Mouse (Mus musculus) stomach, postnatal 0 days (tissue): ENCODE data around the gene Mast4. TPM values are rescaled to one million over a fixed set of nuclear protein-coding genes. Genes with fewer than 3 reads are reported as not detected.

Source experiments
- ATAC-seq: fragments of 200-750 bp; cut with Nextera tagmentation; 2 replicates; pipeline ENCODE4 v1.8.0; 2017; ENCODE audit not compliant: low FRiP score, low TSS enrichment
- DNase-seq: peaks from one replicate; pipeline ENCODE4 v3.0.0-alpha.2; 2016; ENCODE audit warnings: low spot score
- H3K27ac ChIP-seq: fragments of 300-500 bp; sonication (generic); replicated peaks from 2 replicates; pipeline ENCODE4 v1.5.1; 2014; ENCODE audit warnings: mild to moderate bottlenecking, control low read depth
- H3K27me3 ChIP-seq: fragments of 300-500 bp; sonication (generic); 2 replicates; pipeline ENCODE4 v1.6.1; 2014; ENCODE audit warnings: low read length; ENCODE audit not compliant: control insufficient read depth, insufficient read depth
- H3K36me3 ChIP-seq: fragments of 300-500 bp; sonication (generic); 2 replicates; pipeline ENCODE4 v1.6.1; 2014; ENCODE audit warnings: low read length, mixed read lengths; ENCODE audit not compliant: control insufficient read depth, insufficient read depth
- H3K4me1 ChIP-seq: fragments of 300-500 bp; sonication (generic); replicated peaks from 2 replicates; pipeline ENCODE4 v1.6.1; 2014; ENCODE audit warnings: antibody characterized with exemption; ENCODE audit not compliant: control insufficient read depth, insufficient read depth
- H3K4me2 ChIP-seq: fragments of 300-500 bp; sonication (generic); replicated peaks from 2 replicates; pipeline ENCODE4 v1.6.1; 2014; ENCODE audit warnings: low read depth, mild to moderate bottlenecking, control low read depth, moderate library complexity
- H3K4me3 ChIP-seq: fragments of 300-500 bp; sonication (generic); 2 replicates; pipeline ENCODE4 v1.5.1; 2014; ENCODE audit warnings: low read depth, low read length, control low read depth
- H3K9ac ChIP-seq: fragments of 300-500 bp; sonication (generic); 2 replicates; pipeline ENCODE4 v1.6.1; 2014; ENCODE audit warnings: mild to moderate bottlenecking, low read length, control low read depth, mixed read lengths
- H3K9me3 ChIP-seq: fragments of 300-500 bp; sonication (generic); 2 replicates; pipeline ENCODE4 v1.6.1; 2016; ENCODE audit warnings: low read length; ENCODE audit not compliant: control insufficient read depth
- CTCF ChIP-seq: IDR thresholded peaks from 2 replicates; pipeline ENCODE4 v1.5.1; 2016; ENCODE audit warnings: antibody characterized with exemption, low read depth, mild to moderate bottlenecking, moderate library complexity
- EP300 ChIP-seq: optimal IDR thresholded peaks from 2 replicates; pipeline ENCODE3; 2016; ENCODE audit warnings: antibody characterized with exemption
- WGBS: fragments of 180-500 bp; shearing (Covaris S2); extraction: QIAGEN DNeasy Blood & Tissue Kit; methylation state at CpG from one replicate; pipeline ENCODE4 v1.1.7; 2014; 5-methylcytosine and 5-hydroxymethylcytosine counted together
- polyA plus RNA-seq: library from polyadenylated mRNA; unstranded; fragments of >200 nt; fragmentation: Nextera tagmentation; extraction: Ambion mirVana; gene quantifications from 2 replicates; pipeline ENCODE4 v1.2.1, GENCODE M21; 2015

Gene Mast4
- polyA plus RNA-seq, 1 experiment from 2014 or later, result 18.2 TPM

- Histone ChIP-seq H3K27ac (peak overlapping the region; percentile 56; the same call in 1 of the 2 replicates), H3K36me3 (no peaks in the 10 kb centered on the region), H3K27me3 (no peaks in the 10 kb centered on the region), H3K9ac (no peak overlapping the region), H3K4me3 (no peak overlapping the region), H3K4me1 (no peaks in the 10 kb centered on the region), H3K4me2 (no peak overlapping the region), H3K9me3 (no peaks in the 10 kb centered on the region)
- TF ChIP-seq CTCF (peak; percentile 48), EP300 (peak; percentile 93)
- DNase-seq, result no peak
- peak; percentile 67 for ATAC-seq
- whole genome bisulfite sequencing, result 78% methylated on average over 5 of the region's 5 CpGs
Measured at GRCm38 (mm10) chr13:102909654-102910418, 424.5 kb downstream of the Mast4 start.

- peak overlapping the region; percentile 67 for H3K4me2 ChIP-seq
- no peaks in the 10 kb centered on the region for H3K4me1 ChIP-seq
- TF ChIP-seq CTCF, result no peak
- no peak for TF ChIP-seq EP300
- peak overlapping the region; percentile 9; the same call in 1 of the 2 replicates for H3K9ac ChIP-seq
- H3K9me3 ChIP-seq, result no peaks in the 10 kb centered on the region
- no peaks in the 10 kb centered on the region for H3K36me3 ChIP-seq
- H3K4me3 ChIP-seq, result peak overlapping the region; percentile 58
- 2% methylated on average over 9 of the region's 9 CpGs for WGBS
- peak overlapping the region; percentile 86 for H3K27ac ChIP-seq
- ATAC-seq (no peak), DNase-seq (no peak)
- no peaks in the 10 kb centered on the region for H3K27me3 ChIP-seq
Measured at GRCm38 (mm10) chr13:102906661-102907009, 427.7 kb downstream of the Mast4 start.

GRCm38 (mm10) chr13:102906004-102906660 lies 428.2 kb downstream of the Mast4 start:
- Histone ChIP-seq H3K36me3 (no peaks in the 10 kb centered on the region), H3K9me3 (no peaks in the 10 kb centered on the region), H3K4me1 (no peaks in the 10 kb centered on the region), H3K27me3 (no peaks in the 10 kb centered on the region), H3K4me3 (peak overlapping the region; percentile 58), H3K9ac (peak overlapping the region; percentile 71), H3K4me2 (peak overlapping the region; percentile 67), H3K27ac (peak overlapping the region; percentile 86)
- ATAC-seq (peak; percentile 97), DNase-seq (peak; percentile 85)
- WGBS, result under 1% methylated on average over 16 of the region's 16 CpGs
- peak; percentile 65 for TF ChIP-seq EP300
- TF ChIP-seq CTCF, result peak; percentile 33

GRCm38 (mm10) chr13:102905361-102905950 lies 428.8 kb downstream of the Mast4 start:
- H3K9me3 ChIP-seq, result no peaks in the 10 kb centered on the region
- no peak for DNase-seq
- 3% methylated on average over 16 of the region's 16 CpGs for WGBS
- H3K27ac ChIP-seq, result peak overlapping the region; percentile 86
- no peaks in the 10 kb centered on the region for H3K27me3 ChIP-seq
- no peaks in the 10 kb centered on the region for H3K36me3 ChIP-seq
- peak overlapping the region; percentile 67 for H3K4me2 ChIP-seq
- ATAC-seq, result no peak
- peak overlapping the region; percentile 71 for H3K9ac ChIP-seq
- no peak for TF ChIP-seq CTCF
- no peak for TF ChIP-seq EP300
- H3K4me3 ChIP-seq, result peak overlapping the region; percentile 58
- H3K4me1 ChIP-seq, result 0 out of 2 replicates have a peak, but pooled peaks cover 1% of the 10 kb centered on the region

- WGBS, result 59% methylated on average over 4 of the region's 4 CpGs
- H3K4me2 ChIP-seq, result peak overlapping the region; percentile 50; the same call in 1 of the 2 replicates
- H3K9ac ChIP-seq, result no peak overlapping the region; the same call in 1 of the 2 replicates
- no peaks in the 10 kb centered on the region for H3K36me3 ChIP-seq
- no peaks in the 10 kb centered on the region for H3K9me3 ChIP-seq
- ATAC-seq (no peak), DNase-seq (no peak)
- H3K27ac ChIP-seq, result peak overlapping the region; percentile 20; the same call in 1 of the 2 replicates
- no peaks in the 10 kb centered on the region for H3K27me3 ChIP-seq
- peaks cover 5% of the 10 kb centered on the region; the same call in 1 of the 2 replicates for H3K4me1 ChIP-seq
- peak overlapping the region; percentile 28; the same call in 1 of the 2 replicates for H3K4me3 ChIP-seq
- TF ChIP-seq CTCF (no peak), EP300 (no peak)
Measured at GRCm38 (mm10) chr13:102903689-102904088, 430.6 kb downstream of the Mast4 start.
